Mouse (Mus musculus): ENCODE data around the gene Slc18b1. TPM values are rescaled to one million over a fixed set of nuclear protein-coding genes. Genes with fewer than 3 reads are reported as not detected.

Gene Slc18b1
- total RNA-seq, 1 experiment from 2014 or later = 1.2 TPM

DNA sequence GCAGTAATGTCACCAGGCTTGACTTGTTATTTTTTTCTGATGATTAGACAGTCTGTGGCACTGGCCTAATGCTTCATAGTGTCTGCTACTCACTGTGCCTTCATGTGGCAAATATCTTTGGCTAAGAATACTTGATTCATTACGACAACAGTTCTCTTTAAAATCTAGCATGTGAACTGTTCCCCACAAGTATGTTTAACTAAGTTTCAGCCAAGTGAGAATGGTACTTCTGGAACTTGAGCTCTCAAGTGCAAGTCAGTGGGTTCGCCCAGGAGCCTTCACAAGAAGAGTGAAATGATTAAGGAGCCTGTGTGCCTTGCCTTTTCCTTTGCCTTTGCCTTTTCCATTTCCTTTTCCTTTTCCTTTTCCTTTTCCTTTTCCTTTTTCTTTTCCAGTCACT lies 55.3 kb downstream of the Slc18b1 start:
- no peak for ATAC-seq (replicated peaks in 1 of 2; ENCODE audit: insufficient read depth in 1 of 2, low FRiP score in 2 of 2, low TSS enrichment in 1 of 2, low read depth in 1 of 2, poor library complexity in 2 of 2, severe bottlenecking in 2 of 2)

DNA sequence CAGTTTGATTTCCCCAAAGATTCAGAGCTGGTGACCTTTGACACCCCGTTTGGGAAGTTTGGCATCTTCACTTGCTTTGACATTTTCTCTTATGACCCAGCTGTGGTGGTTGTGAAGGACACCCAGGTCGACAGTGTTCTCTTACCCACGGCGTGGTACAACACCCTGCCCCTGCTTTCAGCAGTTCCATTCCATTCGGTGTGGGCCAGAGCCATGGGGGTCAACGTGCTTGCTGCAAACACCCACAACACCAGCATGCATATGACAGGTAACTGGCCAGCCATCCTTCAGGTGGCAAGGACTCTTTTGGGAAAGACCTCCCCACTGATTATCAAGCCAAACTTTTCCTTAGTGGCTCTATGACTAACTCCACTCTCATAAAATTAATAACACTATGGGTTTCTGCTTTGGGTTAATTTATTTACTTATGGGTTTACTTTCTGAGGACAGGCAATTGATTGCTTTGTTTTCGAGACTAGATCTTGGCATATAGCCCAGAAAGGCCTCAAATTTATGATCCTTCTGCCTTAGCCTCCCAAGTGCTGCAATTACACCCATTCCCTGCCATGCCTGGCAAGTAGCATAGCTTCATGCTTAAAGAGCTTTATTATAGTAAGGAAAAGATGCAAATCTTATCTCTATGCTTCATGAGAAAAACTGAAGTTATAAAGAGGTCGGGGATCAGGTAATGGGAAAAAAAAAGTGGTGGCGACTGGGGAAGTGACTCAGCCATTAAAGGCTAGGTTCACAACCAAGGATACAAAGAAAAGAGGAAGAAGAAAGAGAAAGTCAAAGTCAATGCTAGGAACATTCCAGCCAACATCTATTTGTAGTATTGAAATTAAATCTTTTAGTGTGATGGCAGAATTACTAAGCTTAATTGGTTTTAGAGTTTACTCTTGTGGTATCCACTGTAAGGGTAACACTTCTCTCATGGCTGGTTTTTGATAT lies 67.9 kb downstream of the Slc18b1 start:
- ATAC-seq (replicated peaks in 1 of 2; ENCODE audit: insufficient read depth in 1 of 2, low FRiP score in 2 of 2, low TSS enrichment in 1 of 2, low read depth in 1 of 2, poor library complexity in 2 of 2, severe bottlenecking in 2 of 2) = peak; percentile 93 to 95

Other genes starting within 250 kb of the Slc18b1 start
- gene Rps12, start 9.7 kb upstream of the Slc18b1 start, total RNA-seq (2017) = 1,082 and 2,100 TPM in 2 replicates
- gene Vnn3, start 54.5 kb downstream of the Slc18b1 start, total RNA-seq (2017) = 1.0 TPM in 1 of 2 replicates, not detected in the other
- gene Vnn1, start 97.7 kb downstream of the Slc18b1 start, total RNA-seq (2017) = 2.7 and 2.9 TPM in 2 replicates
- gene Taar1, start 123.4 kb downstream of the Slc18b1 start, total RNA-seq (2017) = not detected in 2 replicates
- not detected in 2 replicates for gene Taar2, start 141.6 kb downstream of the Slc18b1 start, total RNA-seq (2017)
- not detected in 2 replicates for gene Taar3, start 152.6 kb downstream of the Slc18b1 start, total RNA-seq (2017)
- gene Taar4, start 163.5 kb downstream of the Slc18b1 start, total RNA-seq (2017) = not detected in 2 replicates
- gene Taar5, start 173.7 kb downstream of the Slc18b1 start, total RNA-seq (2017) = not detected in 2 replicates
- gene Taar6, start 188.7 kb downstream of the Slc18b1 start, total RNA-seq (2017) = not detected in 2 replicates
- gene Taar7a, start 196.5 kb downstream of the Slc18b1 start, total RNA-seq (2017) = not detected in 2 replicates
- not detected in 2 replicates for gene Taar7b, start 203.0 kb downstream of the Slc18b1 start, total RNA-seq (2017)
- not detected in 2 replicates for gene Taar7d, start 230.2 kb downstream of the Slc18b1 start, total RNA-seq (2017)
- not detected in 2 replicates for gene Taar7e, start 240.6 kb downstream of the Slc18b1 start, total RNA-seq (2017)